Mouse (Mus musculus): ENCODE measurements around the gene Prpf6. TPM values are rescaled to one million over a fixed set of nuclear protein-coding genes. Genes with fewer than 3 reads are reported as not detected.

The Prpf6 gene
- polyA plus RNA-seq, 1 experiment from 2014 or later: 52.7 TPM

GRCm38 (mm10) chr2:181644361-181644760 lies 52.7 kb downstream of the Prpf6 start:
- no peak for ATAC-seq
- Histone ChIP-seq H3K9ac (ENCODE audit: low read depth, low read length) (no peak overlapping the region), H3K36me3 (ENCODE audit: control insufficient read depth, insufficient read depth, low read length) (peaks cover 14% of the 10 kb centered on the region), H3K4me1 (ENCODE audit: control insufficient read depth, insufficient read depth, low read length) (peaks cover 8% of the 10 kb centered on the region; the same call in 1 of the 2 replicates), H3K9me3 (ENCODE audit: control insufficient read depth, low read length) (no peaks in the 10 kb centered on the region), H3K27me3 (replicated peaks; ENCODE audit: control insufficient read depth, insufficient read depth, low read length) (no peaks in the 10 kb centered on the region), H3K4me3 (ENCODE audit: low read length) (no peak overlapping the region), H3K4me2 (ENCODE audit: low read depth, low read length) (no peak overlapping the region), H3K27ac (ENCODE audit: low read length) (no peak overlapping the region)
- WGBS: 85% methylated on average over 2 of the region's 2 CpGs

- no peak overlapping the region for H3K4me2 ChIP-seq (ENCODE audit: low read depth, low read length)
- 82% methylated on average over 3 of the region's 3 CpGs for WGBS
- ATAC-seq: no peak
- H3K9ac ChIP-seq (ENCODE audit: low read depth, low read length): no peak overlapping the region
- no peak overlapping the region for H3K4me3 ChIP-seq (ENCODE audit: low read length)
- H3K4me1 ChIP-seq (ENCODE audit: control insufficient read depth, insufficient read depth, low read length): peaks cover 8% of the 10 kb centered on the region; the same call in 1 of the 2 replicates
- no peaks in the 10 kb centered on the region for H3K27me3 ChIP-seq (replicated peaks; ENCODE audit: control insufficient read depth, insufficient read depth, low read length)
- no peaks in the 10 kb centered on the region for H3K9me3 ChIP-seq (ENCODE audit: control insufficient read depth, low read length)
- H3K27ac ChIP-seq (ENCODE audit: low read length): no peak overlapping the region
- peaks cover 23% of the 10 kb centered on the region for H3K36me3 ChIP-seq (ENCODE audit: control insufficient read depth, insufficient read depth, low read length)
These were observed 54.0 kb downstream of the Prpf6 start for GRCm38 (mm10) chr2:181645666-181646065.

DNA sequence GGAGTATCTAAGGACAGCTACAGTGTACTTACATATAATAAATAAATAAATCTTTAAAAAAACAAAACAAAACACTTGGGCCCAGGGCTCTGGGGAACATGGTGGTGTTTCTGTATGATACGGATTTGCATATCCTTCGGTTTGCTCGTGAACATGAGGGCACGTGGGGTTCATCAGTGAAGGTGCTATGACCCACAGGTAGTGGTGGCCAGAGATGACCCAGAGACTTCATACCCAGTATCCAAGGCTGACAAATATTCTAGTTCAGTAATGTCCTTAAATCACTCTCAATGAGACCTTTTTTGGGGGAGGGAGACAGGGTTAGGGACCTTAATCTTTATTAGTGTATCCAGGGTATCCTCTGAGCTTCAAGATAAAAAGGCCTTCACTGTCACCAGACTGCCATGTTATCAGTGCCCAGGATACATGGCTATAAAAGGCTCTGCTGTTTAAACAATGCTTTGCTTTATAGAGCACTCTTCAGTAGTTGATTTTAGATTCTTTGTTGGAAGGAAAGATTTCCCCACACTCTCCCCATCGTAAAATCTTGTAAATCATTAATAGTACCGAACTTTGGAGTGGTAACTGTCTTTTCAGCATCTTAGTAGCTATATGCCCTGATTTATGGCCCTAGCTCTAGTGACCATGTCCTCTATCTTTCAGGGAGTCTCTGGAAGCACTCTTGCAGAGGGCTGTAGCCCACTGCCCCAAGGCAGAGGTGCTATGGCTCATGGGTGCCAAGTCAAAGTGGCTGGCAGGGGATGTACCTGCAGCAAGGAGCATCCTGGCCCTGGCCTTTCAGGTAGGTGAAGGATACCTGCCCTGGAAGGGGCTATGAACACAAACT lies 55.2 kb downstream of the Prpf6 start:
- H3K9ac ChIP-seq (ENCODE audit: low read depth, low read length): no peak overlapping the region
- H3K27me3 ChIP-seq (replicated peaks; ENCODE audit: control insufficient read depth, insufficient read depth, low read length): no peaks in the 10 kb centered on the region
- peak; percentile 93 for ATAC-seq
- no peaks in the 10 kb centered on the region for H3K9me3 ChIP-seq (ENCODE audit: control insufficient read depth, low read length)
- H3K4me3 ChIP-seq (ENCODE audit: low read length): no peak overlapping the region
- no peak overlapping the region for H3K27ac ChIP-seq (ENCODE audit: low read length)
- WGBS: 62% methylated on average over 6 of the region's 6 CpGs
- peaks cover 8% of the 10 kb centered on the region; the same call in 1 of the 2 replicates for H3K4me1 ChIP-seq (ENCODE audit: control insufficient read depth, insufficient read depth, low read length)
- H3K36me3 ChIP-seq (ENCODE audit: control insufficient read depth, insufficient read depth, low read length): peaks cover 27% of the 10 kb centered on the region
- H3K4me2 ChIP-seq (ENCODE audit: low read depth, low read length): 0 out of 2 replicates have a peak overlapping the region, but pooled peaks have one; percentile 2

DNA sequence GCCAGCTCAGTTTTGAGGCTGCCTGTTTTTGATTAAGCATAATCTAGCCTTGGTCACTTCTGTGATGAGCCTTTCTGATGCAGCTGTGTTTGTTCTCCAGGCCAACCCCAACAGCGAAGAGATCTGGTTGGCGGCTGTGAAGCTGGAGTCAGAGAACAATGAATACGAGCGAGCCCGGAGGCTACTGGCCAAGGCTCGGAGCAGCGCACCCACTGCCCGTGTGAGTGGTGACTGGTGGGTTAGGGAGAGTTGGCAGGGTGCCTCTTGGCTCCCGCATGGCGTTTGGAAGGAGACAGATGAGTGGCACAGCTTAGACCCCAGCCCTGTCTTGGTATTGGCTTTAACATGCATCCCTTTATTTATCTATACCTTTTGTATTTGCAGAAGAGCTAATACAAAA lies 57.3 kb downstream of the Prpf6 start:
- no peak overlapping the region for H3K4me2 ChIP-seq (ENCODE audit: low read depth, low read length)
- no peak overlapping the region for H3K4me3 ChIP-seq (ENCODE audit: low read length)
- H3K9ac ChIP-seq (ENCODE audit: low read depth, low read length): no peak overlapping the region
- peaks cover 11% of the 10 kb centered on the region for H3K4me1 ChIP-seq (ENCODE audit: control insufficient read depth, insufficient read depth, low read length)
- WGBS: 95% methylated on average over 10 of the region's 10 CpGs
- ATAC-seq: no peak
- no peak overlapping the region for H3K27ac ChIP-seq (ENCODE audit: low read length)
- peaks cover 27% of the 10 kb centered on the region for H3K36me3 ChIP-seq (ENCODE audit: control insufficient read depth, insufficient read depth, low read length)
- H3K9me3 ChIP-seq (ENCODE audit: control insufficient read depth, low read length): no peaks in the 10 kb centered on the region
- no peaks in the 10 kb centered on the region for H3K27me3 ChIP-seq (replicated peaks; ENCODE audit: control insufficient read depth, insufficient read depth, low read length)

DNA sequence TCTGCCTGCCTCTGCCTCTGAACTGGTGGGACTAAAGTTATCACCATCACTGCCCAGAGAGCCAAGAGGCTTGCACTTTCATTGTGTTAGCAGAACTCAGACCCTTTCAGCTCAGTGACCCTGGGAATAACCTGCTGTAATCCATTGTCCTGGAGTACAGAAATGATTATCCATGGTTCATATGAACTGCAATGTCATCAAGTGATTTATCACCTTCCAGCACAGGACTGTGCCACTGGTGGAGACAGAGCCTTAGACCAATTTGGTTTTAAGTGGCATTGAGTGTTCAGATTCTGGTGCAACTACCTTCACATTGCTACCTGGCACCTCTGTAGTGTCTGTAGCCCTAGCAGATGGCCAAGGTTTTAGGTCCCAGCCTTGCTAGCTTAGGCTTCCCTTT lies 61.4 kb downstream of the Prpf6 start:
- Histone ChIP-seq H3K9ac (ENCODE audit: low read depth, low read length) (no peak overlapping the region), H3K27me3 (replicated peaks; ENCODE audit: control insufficient read depth, insufficient read depth, low read length) (peaks cover 5% of the 10 kb centered on the region), H3K4me2 (ENCODE audit: low read depth, low read length) (no peak overlapping the region), H3K27ac (ENCODE audit: low read length) (peak overlapping the region; percentile 23; the same call in 1 of the 2 replicates), H3K4me3 (ENCODE audit: low read length) (no peak overlapping the region), H3K4me1 (ENCODE audit: control insufficient read depth, insufficient read depth, low read length) (peaks cover 6% of the 10 kb centered on the region), H3K36me3 (ENCODE audit: control insufficient read depth, insufficient read depth, low read length) (peaks cover 36% of the 10 kb centered on the region), H3K9me3 (ENCODE audit: control insufficient read depth, low read length) (no peaks in the 10 kb centered on the region)
- ATAC-seq: peak; percentile 54

- WGBS: 78% methylated on average over 1 of the region's 1 CpGs
- Histone ChIP-seq H3K9me3 (ENCODE audit: control insufficient read depth, low read length) (no peaks in the 10 kb centered on the region), H3K36me3 (ENCODE audit: control insufficient read depth, insufficient read depth, low read length) (peaks cover 34% of the 10 kb centered on the region), H3K4me1 (ENCODE audit: control insufficient read depth, insufficient read depth, low read length) (peaks cover 6% of the 10 kb centered on the region), H3K4me3 (ENCODE audit: low read length) (no peak overlapping the region), H3K4me2 (ENCODE audit: low read depth, low read length) (no peak overlapping the region), H3K27me3 (replicated peaks; ENCODE audit: control insufficient read depth, insufficient read depth, low read length) (peaks cover 8% of the 10 kb centered on the region), H3K27ac (ENCODE audit: low read length) (peak overlapping the region; percentile 48; the same call in 1 of the 2 replicates), H3K9ac (ENCODE audit: low read depth, low read length) (no peak overlapping the region)
- peak; percentile 95 for ATAC-seq
These were observed 61.9 kb downstream of the Prpf6 start for GRCm38 (mm10) chr2:181653523-181653922.

GRCm38 (mm10) chr2:181656734-181657133 lies 65.1 kb downstream of the Prpf6 start, which contains the start of gene Gm29797:
Gene Gm29797 (plus strand): TSS chr2:181657034.
- Histone ChIP-seq H3K36me3 (ENCODE audit: control insufficient read depth, insufficient read depth, low read length) (peaks cover 18% of the 10 kb centered on the region), H3K9ac (ENCODE audit: low read depth, low read length) (no peak within 1 kb of the TSS), H3K4me1 (ENCODE audit: control insufficient read depth, insufficient read depth, low read length) (peaks cover 11% of the 10 kb centered on the region), H3K4me3 (ENCODE audit: low read length) (no peak within 1 kb of the TSS), H3K27me3 (replicated peaks; ENCODE audit: control insufficient read depth, insufficient read depth, low read length) (peaks cover 19% of the 10 kb centered on the region), H3K4me2 (ENCODE audit: low read depth, low read length) (no peak within 1 kb of the TSS), H3K9me3 (ENCODE audit: control insufficient read depth, low read length) (no peaks in the 10 kb centered on the region), H3K27ac (ENCODE audit: low read length) (no peak within 1 kb of the TSS)
- no peak for ATAC-seq
- 64% methylated on average over 3 of the region's 3 CpGs for WGBS

DNA sequence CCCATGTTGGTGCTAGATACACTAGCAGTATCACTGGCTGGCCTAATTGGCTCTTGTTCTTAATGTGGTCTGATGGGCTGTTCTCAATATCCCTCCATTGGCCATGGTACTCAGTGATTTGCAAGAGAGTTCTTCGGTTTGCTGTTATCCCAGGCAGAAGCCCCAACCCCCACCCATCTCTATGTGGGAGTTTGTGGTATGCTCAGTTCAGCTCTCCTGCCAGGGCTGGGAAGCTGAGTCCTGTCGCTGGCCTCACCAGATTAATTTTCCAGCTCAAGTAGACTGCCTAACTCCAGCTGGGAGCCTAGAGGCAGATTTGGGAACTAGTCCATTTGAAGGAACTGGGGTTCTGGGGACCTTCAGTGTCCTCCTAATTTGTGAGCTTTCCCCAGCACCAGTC lies 65.8 kb downstream of the Prpf6 start:
- Histone ChIP-seq H3K27me3 (replicated peaks; ENCODE audit: control insufficient read depth, insufficient read depth, low read length) (peaks cover 19% of the 10 kb centered on the region), H3K36me3 (ENCODE audit: control insufficient read depth, insufficient read depth, low read length) (peaks cover 18% of the 10 kb centered on the region), H3K9me3 (ENCODE audit: control insufficient read depth, low read length) (no peaks in the 10 kb centered on the region), H3K4me1 (ENCODE audit: control insufficient read depth, insufficient read depth, low read length) (peaks cover 11% of the 10 kb centered on the region), H3K4me2 (ENCODE audit: low read depth, low read length) (no peak overlapping the region), H3K27ac (ENCODE audit: low read length) (no peak overlapping the region), H3K9ac (ENCODE audit: low read depth, low read length) (no peak overlapping the region), H3K4me3 (ENCODE audit: low read length) (no peak overlapping the region)
- 77% methylated on average over 2 of the region's 2 CpGs for WGBS
- no peak for ATAC-seq

- H3K27ac ChIP-seq (ENCODE audit: low read length): no peak overlapping the region
- peaks cover 11% of the 10 kb centered on the region for H3K4me1 ChIP-seq (ENCODE audit: control insufficient read depth, insufficient read depth, low read length)
- no peak overlapping the region for H3K4me3 ChIP-seq (ENCODE audit: low read length)
- no peak overlapping the region for H3K4me2 ChIP-seq (ENCODE audit: low read depth, low read length)
- WGBS: 84% methylated on average over 7 of the region's 7 CpGs
- H3K9ac ChIP-seq (ENCODE audit: low read depth, low read length): no peak overlapping the region
- H3K27me3 ChIP-seq (replicated peaks; ENCODE audit: control insufficient read depth, insufficient read depth, low read length): peaks cover 19% of the 10 kb centered on the region
- no peak for ATAC-seq
- H3K36me3 ChIP-seq (ENCODE audit: control insufficient read depth, insufficient read depth, low read length): peaks cover 18% of the 10 kb centered on the region
- no peaks in the 10 kb centered on the region for H3K9me3 ChIP-seq (ENCODE audit: control insufficient read depth, low read length)
These were observed 66.9 kb downstream of the Prpf6 start for GRCm38 (mm10) chr2:181658528-181658927.
